Mouse (Mus musculus) intestine, embryonic 14.5 days (tissue): Measurements from ENCODE around the gene Stat4. TPM values are rescaled to one million over a fixed set of nuclear protein-coding genes. Genes with fewer than 3 reads are reported as not detected.

ENCODE experiments used
- ATAC-seq: fragments of 200-750 bp; cut with Nextera tagmentation; replicated peaks from 2 replicates; pipeline ENCODE4 v1.8.0; 2017; ENCODE audit warnings: low read depth, moderate number of reproducible peaks, moderate TSS enrichment, moderate library complexity; ENCODE audit not compliant: low FRiP score, low TSS enrichment
- DNase-seq: peaks from one replicate; pipeline ENCODE4 v3.0.0-alpha.2; 2018; ENCODE audit warnings: low spot score
- H3K27ac ChIP-seq: fragments of 300-500 bp; sonication (generic); 2 replicates; pipeline ENCODE4 v1.5.1; 2014; ENCODE audit warnings: low read depth, mild to moderate bottlenecking, control low read depth
- H3K27me3 ChIP-seq: fragments of 300-500 bp; sonication (generic); replicated peaks from 2 replicates; pipeline ENCODE4 v1.6.1; 2014; ENCODE audit warnings: low read length, control low read depth; ENCODE audit not compliant: control insufficient read depth, insufficient read depth
- H3K36me3 ChIP-seq: fragments of 300-500 bp; sonication (generic); 2 replicates; pipeline ENCODE4 v1.6.1; 2014; ENCODE audit warnings: low read length, control low read depth; ENCODE audit not compliant: control insufficient read depth, insufficient read depth
- H3K4me1 ChIP-seq: fragments of 300-500 bp; sonication (generic); replicated peaks from 2 replicates; pipeline ENCODE4 v1.6.1; 2014; ENCODE audit warnings: low read length, control low read depth, mixed read lengths; ENCODE audit not compliant: control insufficient read depth, insufficient read depth
- H3K4me2 ChIP-seq: fragments of 300-500 bp; sonication (generic); 2 replicates; pipeline ENCODE4 v1.6.1; 2014; ENCODE audit warnings: low read length
- H3K4me3 ChIP-seq: fragments of 300-500 bp; sonication (generic); 2 replicates; pipeline ENCODE4 v1.5.1; 2014; ENCODE audit warnings: low read depth, low read length, control low read depth, mixed read lengths
- H3K9ac ChIP-seq: fragments of 300-500 bp; sonication (generic); 2 replicates; pipeline ENCODE4 v1.6.1; 2014; ENCODE audit warnings: mild to moderate bottlenecking, low read length
- H3K9me3 ChIP-seq: fragments of 300-500 bp; sonication (generic); 2 replicates; pipeline ENCODE4 v1.6.1; 2016; ENCODE audit warnings: low read length, control low read depth; ENCODE audit not compliant: control insufficient read depth
- WGBS: fragments of 180-500 bp; shearing (Covaris S2); extraction: QIAGEN DNeasy Blood & Tissue Kit; methylation state at CpG from one replicate; pipeline ENCODE4 v1.1.7; 2014; 5-methylcytosine and 5-hydroxymethylcytosine counted together
- polyA plus RNA-seq: library from polyadenylated mRNA; unstranded; fragments of >200 nt; fragmentation: Nextera tagmentation; extraction: Ambion mirVana; gene quantifications from 2 replicates; pipeline ENCODE4 v1.2.1, GENCODE M21; 2014

Gene Stat4
- polyA plus RNA-seq, 1 experiment from 2014 or later: 2.4 TPM

GRCm38 (mm10) chr1:52011227-52011626, 24.3 kb downstream of the Stat4 start:
- Histone ChIP-seq H3K36me3 (no peaks in the 10 kb centered on the region), H3K9me3 (no peaks in the 10 kb centered on the region), H3K4me3 (no peak overlapping the region), H3K27me3 (no peaks in the 10 kb centered on the region), H3K9ac (no peak overlapping the region), H3K4me2 (no peak overlapping the region), H3K27ac (no peak overlapping the region), H3K4me1 (peaks cover 4% of the 10 kb centered on the region; the same call in 1 of the 2 replicates)
- DNase-seq (no peak), ATAC-seq (no peak)
- 66% methylated on average over 2 of the region's 3 CpGs for WGBS

- H3K9me3 ChIP-seq: no peaks in the 10 kb centered on the region
- H3K27me3 ChIP-seq: no peaks in the 10 kb centered on the region
- no peak overlapping the region for H3K4me2 ChIP-seq
- no peak for DNase-seq
- peaks cover 4% of the 10 kb centered on the region; the same call in 1 of the 2 replicates for H3K4me1 ChIP-seq
- no peak overlapping the region for H3K9ac ChIP-seq
- no peaks in the 10 kb centered on the region for H3K36me3 ChIP-seq
- no peak overlapping the region for H3K27ac ChIP-seq
- no peak for ATAC-seq
- no peak overlapping the region for H3K4me3 ChIP-seq
These were observed 25.3 kb downstream of the Stat4 start for GRCm38 (mm10) chr1:52012231-52012630.

DNA sequence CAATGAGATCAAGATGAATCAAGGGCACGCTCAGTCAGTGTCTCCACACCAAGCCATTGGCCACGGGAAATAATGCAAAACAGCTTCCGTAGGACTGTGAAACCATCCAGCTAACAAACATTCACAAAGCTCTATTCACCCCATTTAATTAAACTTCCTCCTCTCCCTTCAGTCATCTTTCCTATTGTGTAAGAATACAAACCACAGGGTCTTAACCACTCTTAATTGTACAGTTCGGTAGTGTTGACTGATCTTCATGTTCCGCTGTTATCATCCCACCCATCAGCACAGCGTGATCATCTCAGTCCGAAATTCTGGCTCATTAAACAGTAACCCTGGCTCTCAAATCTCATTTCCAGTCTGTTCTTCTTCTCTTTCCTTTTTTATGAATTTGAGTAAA, 25.8 kb downstream of the Stat4 start:
- Histone ChIP-seq H3K9ac (no peak overlapping the region), H3K36me3 (no peaks in the 10 kb centered on the region), H3K9me3 (no peaks in the 10 kb centered on the region), H3K4me1 (peaks cover 4% of the 10 kb centered on the region; the same call in 1 of the 2 replicates), H3K27ac (no peak overlapping the region), H3K4me3 (no peak overlapping the region), H3K27me3 (no peaks in the 10 kb centered on the region), H3K4me2 (no peak overlapping the region)
- ATAC-seq (no peak), DNase-seq (no peak)
- 90% methylated on average over 7 of the region's 7 CpGs for WGBS

GRCm38 (mm10) chr1:52019621-52020020, 32.7 kb downstream of the Stat4 start:
- Histone ChIP-seq H3K36me3 (no peaks in the 10 kb centered on the region), H3K27me3 (no peaks in the 10 kb centered on the region), H3K4me1 (no peaks in the 10 kb centered on the region), H3K4me2 (no peak overlapping the region), H3K27ac (no peak overlapping the region), H3K9ac (no peak overlapping the region), H3K9me3 (no peaks in the 10 kb centered on the region), H3K4me3 (no peak overlapping the region)
- ATAC-seq: no peak
- DNase-seq: no peak
- WGBS: 65% methylated on average over 4 of the region's 4 CpGs

- WGBS: 87% methylated on average over 4 of the region's 4 CpGs
- Histone ChIP-seq H3K27ac (no peak overlapping the region), H3K9me3 (no peaks in the 10 kb centered on the region), H3K27me3 (no peaks in the 10 kb centered on the region), H3K4me2 (no peak overlapping the region), H3K36me3 (no peaks in the 10 kb centered on the region), H3K4me1 (no peaks in the 10 kb centered on the region), H3K4me3 (no peak overlapping the region), H3K9ac (no peak overlapping the region)
- ATAC-seq: no peak
- no peak for DNase-seq
These were observed 35.2 kb downstream of the Stat4 start for GRCm38 (mm10) chr1:52021936-52022725.

DNA sequence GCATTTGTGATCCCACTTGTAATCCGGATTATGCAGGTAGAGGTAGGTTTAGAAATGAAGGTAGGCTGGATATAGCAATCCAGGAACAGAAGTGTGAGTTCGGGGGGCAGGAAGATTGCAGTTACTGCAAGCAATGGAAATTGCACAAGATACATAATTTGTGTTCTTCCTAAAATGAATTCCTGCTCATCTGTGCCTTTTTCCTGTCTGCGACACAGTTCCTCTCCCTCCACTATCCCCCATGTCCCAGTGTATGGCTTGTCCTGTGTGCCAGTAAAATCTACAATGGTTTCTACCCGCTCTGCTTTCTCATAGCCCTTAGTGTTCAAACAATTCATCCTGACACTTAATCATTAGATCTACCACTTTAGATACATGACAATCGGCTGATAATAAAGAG, 41.7 kb downstream of the Stat4 start:
- Histone ChIP-seq H3K9me3 (no peaks in the 10 kb centered on the region), H3K36me3 (no peaks in the 10 kb centered on the region), H3K4me2 (no peak overlapping the region), H3K4me1 (no peaks in the 10 kb centered on the region), H3K27ac (no peak overlapping the region), H3K27me3 (no peaks in the 10 kb centered on the region), H3K9ac (no peak overlapping the region), H3K4me3 (no peak overlapping the region)
- ATAC-seq (no peak), DNase-seq (no peak)
- WGBS: 89% methylated on average over 5 of the region's 5 CpGs

DNA sequence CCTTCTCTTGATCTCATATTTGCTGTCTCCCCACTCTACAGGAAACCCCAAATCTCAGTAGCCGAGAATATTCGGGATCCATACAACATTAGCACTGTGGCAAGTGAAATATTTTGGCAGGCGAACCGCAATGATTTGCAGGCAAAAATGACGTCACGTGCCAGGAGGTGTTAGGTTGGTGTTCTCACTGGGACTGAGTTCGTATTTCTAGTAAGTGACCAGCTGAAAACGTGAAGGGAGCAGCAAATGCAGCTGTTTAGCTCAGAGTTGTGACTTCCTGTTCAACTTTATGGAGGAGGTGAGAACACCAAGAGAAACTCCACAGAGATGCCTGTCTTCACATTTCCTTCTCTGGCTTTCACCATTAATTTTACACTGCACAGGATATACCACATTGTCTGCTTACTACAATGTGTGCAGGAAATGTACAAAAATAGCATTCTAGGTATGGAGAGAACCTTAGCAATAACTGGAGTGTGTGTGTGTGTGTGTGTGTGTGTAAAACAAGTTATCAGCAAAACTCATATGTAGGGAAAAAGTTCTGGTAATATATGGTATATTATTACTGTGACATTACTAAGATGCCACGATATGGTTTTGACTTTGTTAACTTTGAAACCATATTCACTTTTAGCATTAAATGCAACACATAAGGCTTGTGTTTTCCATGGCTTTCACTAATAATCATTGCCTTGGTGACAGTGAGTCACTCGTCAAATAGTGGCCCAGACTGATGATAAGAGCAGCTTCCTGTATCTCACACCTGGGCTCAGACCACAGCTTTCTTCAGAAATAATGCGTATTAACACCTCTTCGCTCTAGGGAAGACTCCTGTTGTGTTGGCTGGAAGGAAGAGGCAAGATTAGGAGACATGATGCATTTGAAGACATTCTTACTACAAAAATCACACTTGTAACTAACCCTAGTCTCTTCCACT, 48.1 kb downstream of the Stat4 start:
- Histone ChIP-seq H3K9me3 (no peaks in the 10 kb centered on the region), H3K36me3 (no peaks in the 10 kb centered on the region), H3K27ac (no peak overlapping the region), H3K4me2 (no peak overlapping the region), H3K4me3 (no peak overlapping the region), H3K9ac (no peak overlapping the region), H3K4me1 (no peaks in the 10 kb centered on the region), H3K27me3 (no peaks in the 10 kb centered on the region)
- DNase-seq (no peak), ATAC-seq (no peak)
- 79% methylated on average over 12 of the region's 12 CpGs for WGBS

- DNase-seq: no peak
- 55% methylated on average over 7 of the region's 7 CpGs for WGBS
- Histone ChIP-seq H3K9me3 (no peaks in the 10 kb centered on the region), H3K4me3 (no peak overlapping the region), H3K27me3 (no peaks in the 10 kb centered on the region), H3K27ac (no peak overlapping the region), H3K4me2 (no peak overlapping the region), H3K4me1 (no peaks in the 10 kb centered on the region), H3K36me3 (no peaks in the 10 kb centered on the region), H3K9ac (no peak overlapping the region)
- ATAC-seq: no peak
These were observed 52.2 kb downstream of the Stat4 start for GRCm38 (mm10) chr1:52039151-52039550.
